Mouse (Mus musculus): ENCODE data around the gene Ugt1a9. TPM values are rescaled to one million over a fixed set of nuclear protein-coding genes. Genes with fewer than 3 reads are reported as not detected.

Gene Ugt1a9
- total RNA-seq, 4 experiments from 2014 or later, result not detected

DNA sequence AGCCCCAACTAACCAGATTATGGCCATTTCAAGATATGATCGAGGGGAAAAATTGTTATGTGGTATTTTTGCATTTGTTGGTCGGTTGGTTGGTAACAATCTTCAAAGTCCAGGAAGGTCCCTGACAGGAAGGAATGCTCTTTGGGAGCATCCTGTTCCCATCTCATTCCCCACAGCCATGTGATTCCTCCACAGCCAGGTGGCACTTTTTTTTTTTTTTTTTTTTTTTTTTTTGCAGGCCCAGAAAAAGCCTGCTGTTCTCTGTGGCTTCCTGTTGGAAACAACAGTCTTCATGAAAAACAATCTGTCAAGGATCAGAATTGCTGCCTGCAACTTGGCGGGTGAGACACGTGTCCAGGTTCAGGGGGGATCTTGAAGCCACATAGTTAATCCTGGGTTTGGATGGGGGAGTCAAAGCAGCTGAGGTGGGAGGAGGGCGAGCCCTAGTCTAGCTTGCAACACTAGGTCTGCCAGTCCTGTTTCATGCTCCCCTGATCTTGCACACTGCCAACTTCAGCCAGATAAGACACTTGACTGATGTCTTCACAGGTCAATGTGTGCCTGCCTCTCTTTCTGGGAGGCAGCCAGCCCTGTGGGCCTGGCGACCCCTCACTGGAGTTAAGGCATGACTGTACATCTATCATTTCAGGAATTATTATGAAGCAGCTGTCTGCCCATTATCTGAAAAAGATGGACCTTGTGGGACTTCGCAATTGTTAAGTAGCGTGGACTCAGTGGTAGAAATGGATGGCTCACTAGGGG is 188.5 kb downstream of the Ugt1a9 start:
- no peak for DNase-seq (ENCODE audit: low spot score)

DNA sequence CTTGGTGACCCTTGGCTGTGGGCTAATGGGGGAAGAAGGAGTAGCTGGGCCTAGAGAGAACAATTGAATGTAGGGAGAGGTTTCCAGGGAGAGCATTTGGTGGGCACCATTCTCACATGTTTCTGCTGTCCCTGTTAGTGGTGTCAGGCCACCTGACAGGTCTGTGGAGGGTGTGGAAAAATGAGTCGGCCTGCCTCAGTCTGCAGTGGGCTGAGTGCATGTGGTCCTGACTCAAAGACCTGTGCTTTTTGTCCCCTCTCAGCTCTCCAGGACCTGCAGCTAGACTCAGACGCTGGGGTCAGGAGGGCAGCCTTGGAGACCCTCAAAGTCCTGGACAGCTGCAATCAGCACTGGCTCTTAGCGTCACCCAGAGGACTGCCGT is 189.0 kb downstream of the Ugt1a9 start:
- no peak for DNase-seq (ENCODE audit: low spot score)

DNA sequence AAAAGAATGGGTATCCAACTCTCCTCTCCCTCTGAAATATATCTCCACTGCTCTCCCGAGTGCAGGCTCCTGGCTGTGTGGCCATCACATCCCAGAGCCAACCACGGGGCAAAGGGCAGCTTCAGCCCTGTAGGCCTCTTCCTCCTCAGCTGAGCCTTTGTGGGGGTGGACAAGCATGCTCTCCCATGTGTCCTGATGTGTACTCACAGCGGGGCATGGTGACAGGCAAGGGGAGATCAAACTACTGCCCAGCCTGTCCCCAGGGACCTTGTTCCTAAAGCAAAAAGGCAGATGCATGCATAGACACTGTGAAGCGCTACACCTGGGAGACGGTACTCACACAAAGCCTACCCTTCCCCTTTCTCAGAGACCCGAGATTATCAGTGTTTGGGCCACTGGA is 189.5 kb downstream of the Ugt1a9 start:
- DNase-seq (ENCODE audit: low spot score), result no peak

DNA sequence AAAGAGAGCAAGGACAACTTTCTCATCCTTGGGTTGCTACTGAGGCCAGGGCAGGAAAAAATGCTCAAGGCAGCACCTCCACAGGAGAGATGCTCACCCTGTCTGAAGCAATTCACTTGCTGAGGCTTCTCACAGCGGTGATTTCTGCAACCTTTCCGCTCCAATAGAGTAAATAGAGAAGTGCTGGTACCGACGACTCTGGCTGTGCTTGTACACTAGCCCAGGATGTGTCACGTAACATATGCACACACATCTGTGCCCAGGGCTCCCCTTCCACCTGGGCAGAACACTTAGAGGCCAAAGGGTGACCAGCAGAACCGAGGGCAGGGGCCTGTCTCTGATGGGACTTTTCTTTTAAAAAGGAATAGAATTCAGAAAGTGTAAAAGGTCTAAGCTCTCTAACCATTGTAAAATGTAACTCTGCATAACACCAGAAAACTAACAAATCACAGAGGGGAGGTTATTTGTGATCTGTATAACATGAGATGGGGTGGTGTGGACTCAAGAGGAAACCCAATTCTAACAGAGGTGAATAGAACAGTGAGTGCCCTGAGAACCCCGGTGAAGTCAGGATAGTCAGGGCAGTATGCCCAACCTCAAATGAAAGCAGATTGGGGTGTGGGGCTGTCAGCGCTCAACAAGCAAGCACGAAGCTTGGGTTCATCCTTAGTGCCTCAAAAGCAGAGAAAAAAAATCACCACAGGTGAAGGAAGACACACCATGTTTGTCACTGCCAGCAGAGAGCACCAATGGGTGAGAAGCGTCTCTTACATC is 190.2 kb downstream of the Ugt1a9 start:
- DNase-seq (ENCODE audit: low spot score), result no peak

DNA sequence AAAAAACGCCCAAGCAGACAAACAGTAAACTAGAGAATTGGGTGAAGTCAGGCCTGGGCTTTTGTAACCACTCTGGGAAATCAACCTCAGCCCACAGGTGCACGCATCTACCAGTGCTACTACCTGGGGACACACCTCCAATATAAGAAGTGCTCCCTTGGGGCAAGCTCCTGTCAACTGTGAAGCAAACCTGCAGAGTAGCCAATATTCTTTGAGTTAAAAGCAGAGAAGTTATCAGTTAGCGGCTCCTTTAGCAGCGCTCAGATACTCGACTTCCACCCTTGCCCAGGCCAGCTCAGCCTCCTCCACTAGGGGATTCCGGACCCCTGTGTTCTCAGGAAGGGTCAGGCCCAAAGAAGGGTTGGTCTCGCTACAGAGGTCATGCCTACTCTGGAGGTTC is 191.1 kb downstream of the Ugt1a9 start:
- no peak for DNase-seq (ENCODE audit: low spot score)

DNA sequence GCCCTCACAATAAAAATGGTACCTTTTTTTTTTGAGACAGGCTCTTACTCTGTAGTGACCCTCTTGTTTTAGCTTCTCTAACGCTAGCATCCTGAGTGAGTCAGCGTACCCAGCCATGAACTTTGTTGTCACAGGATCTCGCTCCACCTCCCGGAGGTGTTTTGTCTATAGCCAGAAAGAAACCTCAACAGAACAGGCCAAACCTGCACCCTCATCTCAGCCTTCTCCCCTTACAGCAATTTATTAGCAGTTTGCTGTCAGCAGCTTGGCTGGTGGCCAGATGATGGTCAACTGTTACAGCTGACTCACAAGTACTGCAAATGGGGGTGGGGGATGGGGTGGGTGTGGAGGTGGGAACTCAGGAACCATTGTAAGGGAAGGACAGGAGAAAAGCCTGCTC is 191.7 kb downstream of the Ugt1a9 start:
- no peak for DNase-seq (ENCODE audit: low spot score)

DNA sequence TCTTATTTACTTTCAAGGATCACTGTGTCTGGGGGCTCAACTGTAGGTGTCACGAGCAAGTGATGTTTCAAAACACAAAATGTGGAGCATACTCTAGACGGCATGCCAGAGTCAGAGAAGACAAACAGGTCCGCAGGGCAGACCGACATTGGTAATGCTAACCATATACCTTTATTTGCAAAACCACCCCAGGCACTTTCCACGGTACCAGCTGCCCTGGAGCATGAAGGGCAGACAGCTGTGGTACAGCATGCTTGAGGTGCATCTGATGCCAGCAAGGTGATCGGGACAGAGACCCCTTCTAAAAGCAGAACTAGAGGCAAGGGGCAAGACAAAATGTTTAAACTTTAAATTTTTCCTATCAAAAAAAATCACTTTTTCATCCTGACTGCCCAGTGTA is 192.4 kb downstream of the Ugt1a9 start:
- no peak for DNase-seq (ENCODE audit: low spot score)

DNA sequence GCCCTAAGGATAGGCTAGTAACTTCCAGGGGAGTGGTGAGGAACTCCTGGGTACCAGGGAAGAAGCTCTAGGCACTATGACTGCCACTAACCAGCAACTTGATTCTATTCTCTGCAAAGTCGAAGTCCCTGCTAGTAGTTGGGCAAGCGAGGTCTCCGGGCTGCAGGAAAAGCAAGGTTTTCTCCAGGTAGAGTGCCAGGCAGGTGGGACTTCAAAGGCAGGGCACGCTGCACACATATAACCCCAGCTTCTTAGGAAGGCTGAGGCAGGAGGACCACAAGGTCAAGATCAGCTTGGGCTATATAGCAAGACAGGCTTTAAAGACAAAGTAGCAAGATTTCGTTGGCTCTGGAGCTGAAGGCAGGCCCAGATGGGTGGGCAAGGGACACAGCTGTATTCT is 193.2 kb downstream of the Ugt1a9 start:
- DNase-seq (ENCODE audit: low spot score), result no peak

DNA sequence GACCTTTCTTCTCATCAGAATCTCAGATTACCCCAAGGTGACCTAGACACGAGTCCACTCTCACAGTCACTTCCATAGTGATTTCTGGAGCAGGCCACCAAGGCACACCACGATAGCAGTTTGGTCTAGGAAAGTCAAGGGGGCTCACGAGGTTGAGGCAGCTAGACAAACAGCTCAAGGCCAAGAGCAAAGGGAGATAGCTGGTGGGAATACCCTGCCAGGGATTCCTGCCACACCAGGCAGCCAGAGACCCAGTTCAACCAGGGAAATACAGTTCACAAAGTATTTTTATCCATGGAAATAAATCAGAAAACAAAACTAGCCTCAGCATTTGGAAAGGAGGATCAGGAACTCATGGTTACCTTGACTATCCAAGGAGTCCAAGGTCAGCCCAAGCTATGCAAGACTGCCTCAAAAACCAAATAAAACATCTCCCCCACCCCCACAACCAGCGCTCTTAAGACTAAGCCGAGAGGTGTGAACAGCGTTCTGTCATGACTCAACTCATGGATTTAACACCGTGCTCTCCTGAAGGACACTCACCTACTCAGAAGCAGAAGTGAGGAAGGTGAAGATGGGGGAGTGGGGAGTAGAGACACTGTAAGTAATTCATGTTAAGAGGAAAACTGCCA is 193.8 kb downstream of the Ugt1a9 start:
- no peak for DNase-seq (ENCODE audit: low spot score)

DNA sequence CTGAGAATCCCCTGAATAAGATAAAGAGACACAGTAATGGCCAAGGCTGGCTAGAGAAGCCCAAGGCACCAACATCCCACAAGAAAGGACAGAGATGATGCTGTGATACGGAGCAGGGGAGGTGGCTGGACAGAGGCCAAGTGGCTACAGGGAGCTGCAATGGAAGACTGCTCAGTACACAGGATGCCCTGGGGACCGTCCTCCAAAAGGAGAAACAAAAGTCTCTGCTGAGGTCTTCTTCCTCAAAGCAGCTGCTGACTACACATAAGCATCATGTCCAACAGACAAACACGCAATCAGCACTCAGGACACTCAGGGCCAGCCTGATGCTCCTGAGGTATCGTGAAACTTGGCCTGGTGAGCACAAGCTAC is 194.3 kb downstream of the Ugt1a9 start:
- no peak for DNase-seq (ENCODE audit: low spot score)

DNA sequence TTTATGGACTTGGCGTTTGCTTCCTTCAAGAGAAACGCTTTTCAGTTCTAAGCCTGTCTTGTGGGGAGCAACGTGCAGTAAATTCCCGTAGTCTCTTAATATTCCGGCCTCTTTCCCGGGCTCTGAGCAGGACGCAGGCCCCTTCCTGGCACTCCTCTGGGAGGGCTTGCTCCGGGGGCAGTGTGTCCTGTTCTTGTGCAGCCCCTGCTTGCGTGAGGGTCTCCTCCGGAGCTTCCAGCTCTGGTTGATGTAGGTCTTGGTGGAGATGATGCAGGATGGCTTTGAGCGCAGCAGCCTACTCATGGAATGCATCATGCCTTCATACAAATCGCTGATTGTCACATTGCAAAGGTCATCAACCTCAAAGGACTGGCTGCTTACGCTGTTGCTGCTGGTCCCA is 195.5 kb downstream of the Ugt1a9 start:
- no peak for DNase-seq (ENCODE audit: low spot score)

DNA sequence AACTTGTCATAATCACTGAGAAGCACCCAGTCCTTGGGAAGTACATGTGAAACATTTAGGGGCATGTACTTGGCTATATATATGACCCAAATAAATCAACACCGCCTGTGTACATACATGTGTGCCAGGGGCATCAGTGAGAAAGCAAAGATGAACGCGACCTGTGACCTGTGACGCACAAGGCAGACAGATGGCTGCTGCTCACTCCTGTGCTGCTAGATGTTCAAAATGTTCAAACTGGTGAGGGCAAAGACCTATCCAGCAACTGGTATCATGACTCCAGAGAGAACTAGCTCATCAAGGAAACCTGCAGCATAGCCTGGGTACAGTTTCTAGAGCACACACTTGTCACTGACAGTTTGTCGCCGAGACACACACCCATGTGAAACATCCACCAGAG is 196.9 kb downstream of the Ugt1a9 start:
- DNase-seq (ENCODE audit: low spot score), result no peak

DNA sequence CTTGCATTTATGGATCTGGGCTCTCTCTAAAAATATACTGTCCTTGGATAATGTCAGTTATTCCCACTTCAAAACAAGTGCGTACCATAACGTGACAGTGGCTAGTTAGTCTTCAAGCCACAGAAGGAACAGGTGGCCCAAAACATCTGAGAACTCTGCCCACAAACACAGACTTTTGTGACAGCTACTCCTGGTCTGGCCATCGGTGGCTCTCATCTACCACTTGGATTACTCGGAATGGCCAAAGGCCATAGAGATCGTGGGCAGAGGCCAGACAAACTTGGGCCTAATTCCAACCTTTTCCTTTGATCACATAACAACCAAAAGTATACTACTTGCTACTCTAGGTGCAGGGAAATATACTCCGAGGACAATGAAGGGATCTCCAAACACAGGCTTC is 197.5 kb downstream of the Ugt1a9 start:
- DNase-seq (ENCODE audit: low spot score), result no peak

Other genes with a start within 250 kb of the Ugt1a9 start
- 10 to 100 TPM; 33.5 to 43.2 (median 42.0) TPM for gene Dgkd, start 217.5 kb upstream of the Ugt1a9 start, total RNA-seq (2022)
- 10 to 100 TPM; 13.8 to 17.4 (median 15.6) TPM for gene Usp40, start 62.2 kb upstream of the Ugt1a9 start, total RNA-seq (2022)
- gene Ugt1a10, start 15.4 kb upstream of the Ugt1a9 start, total RNA-seq (2022), result not detected
- gene Ugt1a8, start 17.0 kb downstream of the Ugt1a9 start, total RNA-seq (2022), result not detected
- gene Ugt1a7c, start 24.3 kb downstream of the Ugt1a9 start, total RNA-seq (2022), result 1 to 10 TPM in 2 of 4 experiments, under 1 TPM in 2; 0.68 to 1.4 (median 0.95) TPM
- gene Ugt1a6b, start 32.5 kb downstream of the Ugt1a9 start, total RNA-seq (2022), result 1 to 10 TPM in 2 of 4 experiments, under 1 TPM in 1, not detected in 1; 0.83 to 1.3 (median 1.1) TPM
- 1 to 10 TPM; 1.6 to 2.6 (median 2.4) TPM for gene Ugt1a6a, start 64.0 kb downstream of the Ugt1a9 start, total RNA-seq (2022)
- under 1 TPM in 3 of 4 experiments, not detected in 1; 0.12 to 0.26 (median 0.22) TPM for gene Ugt1a5, start 95.2 kb downstream of the Ugt1a9 start, total RNA-seq (2022)
- gene Ugt1a2, start 129.8 kb downstream of the Ugt1a9 start, total RNA-seq (2022), result under 1 TPM in 1 of 4 experiments, not detected in 3; 0.12 TPM
- under 1 TPM; 0.26 to 0.60 (median 0.41) TPM for gene Dnajb3, start 135.0 kb downstream of the Ugt1a9 start, total RNA-seq (2022)
- gene Ugt1a1, start 141.2 kb downstream of the Ugt1a9 start, total RNA-seq (2022), result not detected
- under 1 TPM in 1 of 4 experiments, not detected in 3; 0.35 TPM for gene Mroh2a, start 156.2 kb downstream of the Ugt1a9 start, total RNA-seq (2022)
- 10 to 100 TPM; 10.6 to 14.2 (median 11.0) TPM for gene Hjurp, start 206.8 kb downstream of the Ugt1a9 start, total RNA-seq (2022)
- not detected for gene Trpm8, start 206.9 kb downstream of the Ugt1a9 start, total RNA-seq (2022)

Measured in heart, adult 8-10 months (tissue).